Mouse (Mus musculus) layer of hippocampus, adult 9-11 months (tissue): Measurements from ENCODE around the gene Pi4k2a.

Experiments used
- DNase-seq: peaks from one replicate; pipeline ENCODE4 v3.0.0; 2022

Gene Pi4k2a

GRCm38 (mm10) chr19:42089748-42090595, at the start of gene Pi4k2a:
Pi4k2a (plus strand) TSS chr19:42090470.
- peak; percentile 100 for DNase-seq

GRCm38 (mm10) chr19:42043988-42044387, 46.3 kb upstream of the Pi4k2a start:
- no peak for DNase-seq

GRCm38 (mm10) chr19:42045269-42046102, 44.8 kb upstream of the Pi4k2a start, which contains the start of gene Hoga1:
Hoga1 (plus strand) TSS chr19:42045610.
- peak; percentile 71 for DNase-seq

- DNase-seq = no peak
Measured at GRCm38 (mm10) chr19:42050251-42050650, 40.0 kb upstream of the Pi4k2a start.

- DNase-seq = no peak
Measured at GRCm38 (mm10) chr19:42051351-42051750, 38.9 kb upstream of the Pi4k2a start.

- DNase-seq = no peak
Measured at GRCm38 (mm10) chr19:42051948-42052347, 38.3 kb upstream of the Pi4k2a start, which contains the start of gene 4933411K16Rik. 4933411K16Rik (plus strand) TSS chr19:42052248.

- DNase-seq = no peak
Measured at GRCm38 (mm10) chr19:42054255-42054654, 36.0 kb upstream of the Pi4k2a start.

- no peak for DNase-seq
Measured at GRCm38 (mm10) chr19:42055881-42056280, 34.4 kb upstream of the Pi4k2a start.

- no peak for DNase-seq
Measured at GRCm38 (mm10) chr19:42056719-42057409, 33.4 kb upstream of the Pi4k2a start.

GRCm38 (mm10) chr19:42058426-42058825, 31.8 kb upstream of the Pi4k2a start:
- no peak for DNase-seq

GRCm38 (mm10) chr19:42061443-42061842, 28.8 kb upstream of the Pi4k2a start:
- DNase-seq = no peak

GRCm38 (mm10) chr19:42068441-42069240, 21.6 kb upstream of the Pi4k2a start:
- no peak for DNase-seq

GRCm38 (mm10) chr19:42069241-42069525, 21.1 kb upstream of the Pi4k2a start:
- no peak for DNase-seq

GRCm38 (mm10) chr19:42071221-42071620, 19.0 kb upstream of the Pi4k2a start:
- DNase-seq = no peak

- DNase-seq = no peak
Measured at GRCm38 (mm10) chr19:42071886-42072608, 18.2 kb upstream of the Pi4k2a start.

- no peak for DNase-seq
Measured at GRCm38 (mm10) chr19:42072802-42073201, 17.5 kb upstream of the Pi4k2a start.

- no peak for DNase-seq
Measured at GRCm38 (mm10) chr19:42075051-42075450, 15.2 kb upstream of the Pi4k2a start.

- DNase-seq = no peak
Measured at GRCm38 (mm10) chr19:42075992-42076391, 14.3 kb upstream of the Pi4k2a start.

GRCm38 (mm10) chr19:42078566-42078965, 11.7 kb upstream of the Pi4k2a start:
- no peak for DNase-seq

GRCm38 (mm10) chr19:42079006-42079405, 11.3 kb upstream of the Pi4k2a start:
- no peak for DNase-seq

GRCm38 (mm10) chr19:42079950-42080349, 10.3 kb upstream of the Pi4k2a start:
- no peak for DNase-seq

GRCm38 (mm10) chr19:42080469-42080868, 9.8 kb upstream of the Pi4k2a start:
- DNase-seq = no peak
